Mouse (Mus musculus) neural tube, embryonic 11.5 days (tissue): ENCODE measurements at regions not wholly inside any gene's neighbourhood (a gene's known extent, or its start where the extent isn't known, plus 50 kb on each side); places are given as distances from the start of the nearest gene placed in this dataset.

Experiments
- ATAC-seq: fragments of 200-750 bp; cut with Nextera tagmentation; 2 replicates; pipeline ENCODE4 v1.8.0; 2017; ENCODE audit warnings: moderate number of reproducible peaks, mild to moderate bottlenecking, moderate TSS enrichment, moderate library complexity; ENCODE audit not compliant: insufficient read depth, low FRiP score, low TSS enrichment
- DNase-seq: peaks from one replicate; pipeline ENCODE4 v3.0.0-alpha.2; 2015; ENCODE audit warnings: low spot score
- H3K27ac ChIP-seq: fragments of 300-500 bp; sonication (generic); 2 replicates; pipeline ENCODE4 v1.5.1; 2014; ENCODE audit warnings: low read depth, mild to moderate bottlenecking, low read length
- H3K27me3 ChIP-seq: fragments of 300-500 bp; sonication (generic); 2 replicates; pipeline ENCODE4 v1.6.1; 2014; ENCODE audit warnings: mild to moderate bottlenecking, low read length, mixed read lengths; ENCODE audit not compliant: control insufficient read depth, insufficient read depth
- H3K36me3 ChIP-seq: fragments of 300-500 bp; sonication (generic); 2 replicates; pipeline ENCODE4 v1.6.1; 2014; ENCODE audit warnings: mild to moderate bottlenecking, low read length, moderate library complexity, mixed read lengths; ENCODE audit not compliant: control insufficient read depth, insufficient read depth
- H3K4me1 ChIP-seq: fragments of 300-500 bp; sonication (generic); 2 replicates; pipeline ENCODE4 v1.6.1; 2014; ENCODE audit warnings: low read length, mixed read lengths; ENCODE audit not compliant: control insufficient read depth, insufficient read depth
- H3K4me2 ChIP-seq: fragments of 300-500 bp; sonication (generic); 2 replicates; pipeline ENCODE4 v1.6.1; 2014; ENCODE audit warnings: low read depth, mild to moderate bottlenecking, moderate library complexity
- H3K4me3 ChIP-seq: fragments of 300-500 bp; sonication (generic); 2 replicates; pipeline ENCODE4 v1.5.1; 2014; ENCODE audit warnings: low read depth, low read length
- H3K9ac ChIP-seq: fragments of 300-500 bp; sonication (generic); 2 replicates; pipeline ENCODE4 v1.6.1; 2014; ENCODE audit warnings: mild to moderate bottlenecking, low read length
- H3K9me3 ChIP-seq: fragments of 300-500 bp; sonication (generic); 2 replicates; pipeline ENCODE4 v1.6.1; 2016; ENCODE audit warnings: low read length; ENCODE audit not compliant: control insufficient read depth
- WGBS: fragments of 180-500 bp; shearing (Covaris S2); extraction: QIAGEN DNeasy Blood & Tissue Kit; methylation state at CpG from one replicate; pipeline ENCODE4 v1.1.7; 2014; 5-methylcytosine and 5-hydroxymethylcytosine counted together

GRCm38 (mm10) chr6:147371737-147372136 is 103.9 kb upstream of the Ccdc91 start:
- Histone ChIP-seq H3K27me3 (no peaks in the 10 kb centered on the region), H3K4me3 (no peak overlapping the region), H3K9ac (no peak overlapping the region), H3K9me3 (no peaks in the 10 kb centered on the region), H3K36me3 (no peaks in the 10 kb centered on the region), H3K27ac (no peak overlapping the region), H3K4me1 (no peaks in the 10 kb centered on the region), H3K4me2 (no peak overlapping the region)
- ATAC-seq: no peak
- WGBS: 80% methylated on average over 4 of the region's 4 CpGs
- DNase-seq: no peak

DNA sequence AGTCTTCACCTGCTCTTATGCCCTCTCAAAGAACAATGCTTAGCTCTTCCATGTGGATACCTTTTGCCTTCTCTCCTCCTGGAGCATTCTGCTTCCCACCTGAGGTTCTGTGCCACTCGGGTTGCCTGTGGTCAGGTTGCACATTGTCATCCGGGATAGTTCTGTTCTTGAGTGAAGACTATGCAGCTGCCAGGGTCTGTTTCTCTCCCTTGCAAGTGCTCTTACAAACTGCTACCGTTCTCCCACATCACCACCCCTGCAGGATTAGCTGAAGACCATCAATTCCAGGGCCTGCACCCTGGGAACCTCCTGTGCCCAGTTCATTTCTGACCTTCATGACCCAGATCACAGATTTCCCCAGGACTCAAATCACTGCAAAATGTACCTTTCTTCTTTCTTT is 104.3 kb upstream of the Ccdc91 start:
- Histone ChIP-seq H3K9ac (no peak overlapping the region), H3K4me3 (no peak overlapping the region), H3K4me2 (no peak overlapping the region), H3K27me3 (no peaks in the 10 kb centered on the region), H3K27ac (no peak overlapping the region), H3K4me1 (no peaks in the 10 kb centered on the region), H3K36me3 (no peaks in the 10 kb centered on the region), H3K9me3 (no peaks in the 10 kb centered on the region)
- DNase-seq (no peak), ATAC-seq (no peak)
- WGBS: 87% methylated on average over 3 of the region's 3 CpGs

GRCm38 (mm10) chr6:147362842-147363241 is 98.9 kb upstream of the Pthlh start:
- Histone ChIP-seq H3K36me3 (no peaks in the 10 kb centered on the region), H3K4me3 (no peak overlapping the region), H3K9ac (no peak overlapping the region), H3K4me2 (no peak overlapping the region), H3K9me3 (no peaks in the 10 kb centered on the region), H3K4me1 (no peaks in the 10 kb centered on the region), H3K27ac (no peak overlapping the region), H3K27me3 (no peaks in the 10 kb centered on the region)
- ATAC-seq (no peak), DNase-seq (no peak)
- 92% methylated on average over 6 of the region's 6 CpGs for WGBS

- ATAC-seq: no peak
- 82% methylated on average over 2 of the region's 2 CpGs for WGBS
- Histone ChIP-seq H3K27me3 (no peaks in the 10 kb centered on the region), H3K36me3 (no peaks in the 10 kb centered on the region), H3K4me2 (no peak overlapping the region), H3K4me3 (no peak overlapping the region), H3K4me1 (no peaks in the 10 kb centered on the region), H3K9ac (no peak overlapping the region), H3K9me3 (no peaks in the 10 kb centered on the region), H3K27ac (no peak overlapping the region)
- DNase-seq: no peak
Observed at GRCm38 (mm10) chr6:147357031-147357430, 93.0 kb upstream of the Pthlh start.

- 91% methylated on average over 5 of the region's 5 CpGs for WGBS
- Histone ChIP-seq H3K36me3 (no peaks in the 10 kb centered on the region), H3K4me2 (no peak overlapping the region), H3K27me3 (no peaks in the 10 kb centered on the region), H3K9me3 (no peaks in the 10 kb centered on the region), H3K4me1 (no peaks in the 10 kb centered on the region), H3K9ac (no peak overlapping the region), H3K4me3 (no peak overlapping the region), H3K27ac (no peak overlapping the region)
- ATAC-seq (no peak), DNase-seq (no peak)
Observed at GRCm38 (mm10) chr6:147356570-147356969, 92.6 kb upstream of the Pthlh start.

DNA sequence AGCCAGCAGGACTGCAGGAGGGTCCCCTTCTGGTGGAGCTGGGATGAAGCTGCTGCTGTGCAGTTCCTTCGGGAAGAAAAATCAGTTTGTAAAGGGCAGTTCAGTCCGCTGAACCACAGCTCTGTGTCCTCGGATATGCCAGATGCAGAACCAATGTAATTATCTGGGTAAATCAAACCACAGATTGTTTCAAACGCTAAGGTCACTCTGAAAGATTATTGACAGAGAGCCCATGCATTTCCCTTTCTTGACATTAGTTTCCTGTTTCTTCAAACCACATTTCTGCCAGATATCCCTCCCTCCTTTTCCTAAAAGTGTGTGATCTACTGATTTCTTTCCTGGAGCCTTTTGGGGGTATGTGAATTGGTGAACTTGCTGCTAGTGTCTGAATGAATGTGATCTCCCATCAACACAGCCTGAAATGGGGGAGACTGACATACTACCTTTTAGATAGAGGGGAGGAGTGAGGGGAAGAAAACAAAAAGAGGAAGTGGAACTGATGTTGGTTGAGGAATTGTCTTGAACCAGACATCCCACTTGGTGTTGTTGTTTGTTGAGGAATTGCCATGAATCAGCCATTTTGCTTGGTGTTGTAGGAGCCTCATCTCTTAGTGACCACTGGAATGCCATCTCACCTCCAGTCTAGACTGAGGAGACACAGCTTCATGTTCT is 85.7 kb upstream of the Pthlh start:
- Histone ChIP-seq H3K4me2 (no peak overlapping the region), H3K9ac (no peak overlapping the region), H3K27me3 (no peaks in the 10 kb centered on the region), H3K9me3 (no peaks in the 10 kb centered on the region), H3K4me3 (no peak overlapping the region), H3K4me1 (no peaks in the 10 kb centered on the region), H3K36me3 (no peaks in the 10 kb centered on the region), H3K27ac (no peak overlapping the region)
- DNase-seq (no peak), ATAC-seq (no peak)
- 79% methylated on average over 4 of the region's 4 CpGs for WGBS

DNA sequence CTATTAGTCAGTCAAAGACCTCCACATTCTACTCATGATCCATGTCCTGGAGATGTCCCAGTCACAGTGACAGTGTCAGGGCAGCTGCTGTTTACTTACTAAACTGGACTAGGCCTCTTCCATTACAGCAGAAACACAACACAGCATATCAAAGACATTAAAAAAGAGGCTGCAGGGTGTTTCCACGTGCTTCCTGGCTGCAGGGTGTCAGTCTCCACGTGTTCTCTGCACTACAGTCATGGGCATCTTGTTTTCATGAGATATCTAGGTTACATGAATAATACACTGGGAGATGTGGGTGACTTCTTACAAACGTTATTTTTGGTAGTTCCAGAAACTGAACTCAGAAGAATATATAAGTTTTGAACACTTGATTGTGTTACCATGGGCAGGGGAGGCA is 84.6 kb upstream of the Pthlh start:
- no peak overlapping the region for H3K27ac ChIP-seq
- H3K9me3 ChIP-seq: no peaks in the 10 kb centered on the region
- ATAC-seq: no peak
- no peaks in the 10 kb centered on the region for H3K36me3 ChIP-seq
- no peaks in the 10 kb centered on the region for H3K4me1 ChIP-seq
- WGBS: 80% methylated on average over 3 of the region's 3 CpGs
- H3K4me2 ChIP-seq: no peak overlapping the region
- H3K27me3 ChIP-seq: no peaks in the 10 kb centered on the region
- H3K4me3 ChIP-seq: no peak overlapping the region
- H3K9ac ChIP-seq: no peak overlapping the region
- DNase-seq: no peak

DNA sequence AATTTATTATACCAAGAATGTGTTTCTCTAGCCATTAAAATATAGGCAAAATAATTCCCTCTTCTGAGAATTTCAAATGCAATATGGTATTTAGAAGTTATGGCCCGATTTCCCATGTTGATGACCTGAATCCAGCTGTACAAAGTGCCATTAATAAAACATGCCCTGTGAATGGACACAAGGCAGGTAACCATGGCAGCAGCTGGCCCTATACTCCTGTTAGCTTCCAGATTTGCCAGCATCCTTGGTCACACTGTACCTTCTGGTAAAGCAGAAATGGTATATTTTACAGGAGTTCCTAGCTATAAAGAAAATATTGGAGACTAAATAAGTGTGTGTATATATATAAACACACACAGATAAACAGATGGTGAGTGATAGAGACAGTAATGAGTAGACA is 77.1 kb upstream of the Pthlh start:
- 78% methylated on average over 1 of the region's 1 CpGs for WGBS
- no peaks in the 10 kb centered on the region for H3K36me3 ChIP-seq
- DNase-seq: no peak
- H3K4me3 ChIP-seq: no peak overlapping the region
- no peak for ATAC-seq
- no peak overlapping the region for H3K4me2 ChIP-seq
- H3K9me3 ChIP-seq: no peaks in the 10 kb centered on the region
- no peaks in the 10 kb centered on the region for H3K4me1 ChIP-seq
- H3K9ac ChIP-seq: no peak overlapping the region
- H3K27ac ChIP-seq: no peak overlapping the region
- H3K27me3 ChIP-seq: no peaks in the 10 kb centered on the region

GRCm38 (mm10) chr6:147332976-147333375 is 69.0 kb upstream of the Pthlh start:
- no peaks in the 10 kb centered on the region for H3K27me3 ChIP-seq
- no peaks in the 10 kb centered on the region for H3K4me1 ChIP-seq
- DNase-seq (no peak), ATAC-seq (no peak)
- no peaks in the 10 kb centered on the region for H3K36me3 ChIP-seq
- H3K4me3 ChIP-seq: no peak overlapping the region
- no peak overlapping the region for H3K9ac ChIP-seq
- no peak overlapping the region for H3K27ac ChIP-seq
- H3K9me3 ChIP-seq: no peaks in the 10 kb centered on the region
- H3K4me2 ChIP-seq: no peak overlapping the region
- whole genome bisulfite sequencing: 84% methylated on average over 7 of the region's 7 CpGs
